Mouse (Mus musculus) intestine, postnatal 0 days (tissue): ENCODE results near the gene Ubash3b. TPM values are rescaled to one million over a fixed set of nuclear protein-coding genes. Genes with fewer than 3 reads are reported as not detected.

Source experiments
- ATAC-seq: fragments of 200-750 bp; cut with Nextera tagmentation; 2 replicates; pipeline ENCODE4 v1.8.0; 2017; ENCODE audit warnings: mild to moderate bottlenecking, moderate TSS enrichment, moderate library complexity
- H3K27ac ChIP-seq: fragments of 300-500 bp; sonication (generic); 2 replicates; pipeline ENCODE4 v1.5.1; 2014; ENCODE audit warnings: mild to moderate bottlenecking, low read depth, low read length, moderate library complexity
- H3K27me3 ChIP-seq: fragments of 300-500 bp; sonication (generic); replicated peaks from 2 replicates; pipeline ENCODE4 v1.6.1; 2014; ENCODE audit warnings: low read length, mixed read lengths; ENCODE audit not compliant: control insufficient read depth, insufficient read depth
- H3K36me3 ChIP-seq: fragments of 300-500 bp; sonication (generic); 2 replicates; pipeline ENCODE4 v1.6.1; 2014; ENCODE audit warnings: mild to moderate bottlenecking, moderate library complexity; ENCODE audit not compliant: control insufficient read depth, insufficient read depth
- H3K4me1 ChIP-seq: fragments of 300-500 bp; sonication (generic); replicated peaks from 2 replicates; pipeline ENCODE4 v1.6.1; 2014; ENCODE audit warnings: antibody characterized with exemption, low read length, mixed read lengths; ENCODE audit not compliant: control insufficient read depth, insufficient read depth
- H3K4me2 ChIP-seq: fragments of 300-500 bp; sonication (generic); replicated peaks from 2 replicates; pipeline ENCODE4 v1.6.1; 2014; ENCODE audit warnings: low read depth, mild to moderate bottlenecking, moderate library complexity
- H3K4me3 ChIP-seq: fragments of 300-500 bp; sonication (generic); 2 replicates; pipeline ENCODE4 v1.5.1; 2014; ENCODE audit warnings: low read depth, low read length
- H3K9ac ChIP-seq: fragments of 300-500 bp; sonication (generic); 2 replicates; pipeline ENCODE4 v1.6.1; 2014; ENCODE audit warnings: mild to moderate bottlenecking, low read depth, low read length
- H3K9me3 ChIP-seq: fragments of 300-500 bp; sonication (generic); 2 replicates; pipeline ENCODE4 v1.6.1; 2016; ENCODE audit warnings: mixed run types; ENCODE audit not compliant: control insufficient read depth
- CTCF ChIP-seq: sonication (generic); IDR thresholded peaks from 2 replicates; pipeline ENCODE4 v1.5.1; 2016; ENCODE audit warnings: low read depth, mild to moderate bottlenecking, control low read depth, antibody characterized with exemption, moderate library complexity
- WGBS: fragments of 180-500 bp; shearing (Covaris S2); extraction: QIAGEN DNeasy Blood & Tissue Kit; methylation state at CpG from one replicate; pipeline ENCODE4 v1.1.7; 2014; 5-methylcytosine and 5-hydroxymethylcytosine counted together
- polyA plus RNA-seq: library from polyadenylated mRNA; unstranded; fragments of >200 nt; fragmentation: Nextera tagmentation; extraction: Ambion mirVana; gene quantifications from 2 replicates; pipeline ENCODE4 v1.2.1, GENCODE M21; 2015

Ubash3b gene
- polyA plus RNA-seq, 1 experiment from 2014 or later = 6.3 TPM

DNA sequence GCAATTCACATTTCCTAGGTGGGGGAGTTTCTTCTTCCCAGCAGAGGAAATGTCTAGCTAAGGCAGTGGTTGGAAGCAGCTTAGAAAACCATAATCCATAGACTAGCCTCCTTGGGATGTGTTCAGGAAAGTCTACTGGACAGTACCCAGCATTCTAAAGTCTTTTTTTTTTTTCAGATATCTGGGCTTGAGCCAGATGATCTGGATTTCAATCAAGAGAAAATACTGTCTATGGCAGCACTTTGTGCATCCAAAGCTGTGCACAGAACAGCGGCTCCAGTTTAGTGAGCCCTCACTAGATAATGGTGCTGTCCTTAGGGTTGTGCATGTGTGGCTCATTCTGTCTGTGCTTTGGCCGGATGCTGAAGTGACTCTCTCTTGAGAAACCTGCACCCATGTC is 2.3 kb downstream of the Ubash3b start:
- no peak overlapping the region for H3K27ac ChIP-seq
- no peak for ATAC-seq
- H3K9ac ChIP-seq = no peak overlapping the region
- H3K9me3 ChIP-seq = no peaks in the 10 kb centered on the region
- H3K4me3 ChIP-seq = no peak overlapping the region
- no peaks in the 10 kb centered on the region; the same call in 1 of the 2 replicates for H3K27me3 ChIP-seq
- peaks cover 6% of the 10 kb centered on the region; the same call in 1 of the 2 replicates for H3K4me1 ChIP-seq
- WGBS = 88% methylated on average over 2 of the region's 2 CpGs
- H3K4me2 ChIP-seq = no peak overlapping the region
- no peak for TF ChIP-seq CTCF
- H3K36me3 ChIP-seq = no peaks in the 10 kb centered on the region

DNA sequence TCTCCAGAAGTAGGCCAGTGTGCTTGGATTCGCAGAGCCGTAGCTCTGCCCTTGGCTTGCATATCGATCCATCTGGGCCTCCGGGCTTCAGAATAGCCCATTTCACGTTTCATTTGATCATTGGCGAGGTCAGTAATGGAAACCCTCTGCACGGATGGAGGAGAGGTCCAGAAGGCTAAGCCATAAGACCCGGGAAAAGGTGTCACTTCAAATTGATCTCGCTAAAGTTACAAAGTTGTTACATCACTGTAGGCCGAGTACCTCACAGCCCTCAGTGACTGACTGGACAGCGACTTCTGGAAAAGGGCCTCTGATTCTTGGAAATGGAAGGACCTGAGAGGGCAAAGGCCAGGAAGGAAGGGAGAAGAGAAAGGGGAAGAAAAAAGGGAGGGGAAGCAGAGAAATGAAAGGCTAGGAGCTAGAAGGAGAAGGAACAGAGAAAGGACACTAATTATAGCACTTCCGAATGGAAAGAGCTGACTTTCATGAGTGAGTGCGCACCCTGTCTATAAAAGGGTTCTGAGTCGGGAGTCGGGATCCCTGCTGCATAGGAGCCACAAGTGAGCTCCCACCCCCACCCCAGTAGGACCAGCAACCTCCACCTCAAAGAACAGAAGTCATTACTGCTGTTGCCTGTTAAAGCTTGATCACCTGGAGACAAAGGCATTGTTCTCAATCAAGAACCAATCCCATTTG is 3.5 kb downstream of the Ubash3b start:
- H3K9ac ChIP-seq = peak overlapping the region; percentile 61; the same call in 1 of the 2 replicates

DNA sequence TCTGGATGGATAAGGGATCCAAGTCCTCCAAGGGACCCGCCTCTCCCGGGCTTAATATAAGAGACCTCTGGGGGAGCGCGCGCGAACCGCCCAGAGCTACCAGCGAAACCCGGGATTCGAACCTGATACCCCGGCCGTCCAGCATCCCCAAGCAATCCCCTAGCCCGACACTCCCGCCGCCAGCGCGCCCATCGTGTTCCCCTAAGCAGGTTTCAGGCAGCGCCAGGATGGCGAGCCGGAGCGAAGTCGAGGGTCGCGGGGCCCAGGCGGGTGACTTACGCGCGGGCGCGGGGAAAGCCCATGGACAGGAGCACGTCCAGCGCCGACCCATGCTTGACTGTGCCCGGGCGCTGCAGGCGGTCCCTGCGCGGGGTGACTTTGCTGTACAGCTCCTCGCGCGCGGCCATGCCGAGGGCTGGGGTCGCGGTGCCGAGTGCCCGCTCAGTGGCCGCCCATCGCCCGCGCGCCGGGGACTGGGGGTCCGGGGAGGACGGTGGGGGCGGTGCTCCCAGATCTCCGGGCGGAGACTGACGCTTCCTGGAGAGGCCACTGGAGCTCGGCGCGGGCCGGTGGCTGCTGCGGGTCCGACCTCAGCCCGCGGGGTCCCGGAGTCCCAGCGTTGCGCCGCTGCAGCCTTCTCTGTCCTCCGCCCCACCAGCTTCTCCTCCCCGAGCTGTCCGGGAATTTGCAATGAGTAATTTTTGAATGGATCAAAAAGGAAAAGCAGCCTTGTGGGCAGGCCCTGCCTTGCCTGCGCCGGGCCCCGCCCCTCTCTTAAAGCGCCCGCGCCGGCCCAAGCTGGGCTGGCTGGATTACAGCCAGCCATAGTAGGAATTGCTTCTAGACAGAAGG is 4.3 kb downstream of the Ubash3b start:
- ATAC-seq = peak; percentile 79

More for the DNA sequence above, 3.5 kb downstream of the Ubash3b start:
- Histone ChIP-seq H3K4me1 (peaks cover 6% of the 10 kb centered on the region; the same call in 1 of the 2 replicates), H3K4me3 (peak overlapping the region; percentile 84), H3K9me3 (no peaks in the 10 kb centered on the region), H3K36me3 (no peaks in the 10 kb centered on the region), H3K4me2 (peak overlapping the region; percentile 91), H3K27me3 (no peaks in the 10 kb centered on the region; the same call in 1 of the 2 replicates), H3K27ac (peak overlapping the region; percentile 81)
- TF ChIP-seq CTCF = no peak
- ATAC-seq = peak; percentile 73
- WGBS = 23% methylated on average over 15 of the region's 15 CpGs

DNA sequence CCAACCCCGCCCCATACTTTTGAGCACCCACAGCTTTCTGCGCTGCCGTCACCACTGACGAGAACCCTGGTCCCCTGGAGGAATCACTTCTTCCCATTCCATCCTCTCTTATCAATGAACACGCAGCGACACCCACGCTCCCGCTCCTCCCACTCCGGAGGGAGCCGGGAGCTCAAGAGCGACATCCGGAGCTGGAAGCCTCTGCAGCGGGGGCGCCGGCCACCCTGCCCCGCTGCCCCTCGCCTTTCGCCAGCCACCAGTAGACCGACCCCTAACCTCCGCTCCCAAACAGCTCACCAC is 4.8 kb downstream of the Ubash3b start:
- no peak for TF ChIP-seq CTCF
- H3K9me3 ChIP-seq = no peaks in the 10 kb centered on the region
- peak overlapping the region; percentile 61 for H3K9ac ChIP-seq
- WGBS = 2% methylated on average over 20 of the region's 20 CpGs
- no peaks in the 10 kb centered on the region; the same call in 1 of the 2 replicates for H3K27me3 ChIP-seq
- H3K4me1 ChIP-seq = peaks cover 6% of the 10 kb centered on the region; the same call in 1 of the 2 replicates
- H3K27ac ChIP-seq = no peak overlapping the region
- H3K4me3 ChIP-seq = peak overlapping the region; percentile 84
- ATAC-seq = no peak
- no peaks in the 10 kb centered on the region for H3K36me3 ChIP-seq
- peak overlapping the region; percentile 91 for H3K4me2 ChIP-seq

More for the DNA sequence above, 4.3 kb downstream of the Ubash3b start:
- Histone ChIP-seq H3K4me2 (peak overlapping the region; percentile 91), H3K36me3 (no peaks in the 10 kb centered on the region), H3K27me3 (no peaks in the 10 kb centered on the region; the same call in 1 of the 2 replicates), H3K9ac (peak overlapping the region; percentile 61), H3K9me3 (no peaks in the 10 kb centered on the region), H3K4me1 (peaks cover 6% of the 10 kb centered on the region; the same call in 1 of the 2 replicates), H3K27ac (peak overlapping the region; percentile 81), H3K4me3 (peak overlapping the region; percentile 84)
- no peak for TF ChIP-seq CTCF
- 1% methylated on average over 76 of the region's 82 CpGs for WGBS

DNA sequence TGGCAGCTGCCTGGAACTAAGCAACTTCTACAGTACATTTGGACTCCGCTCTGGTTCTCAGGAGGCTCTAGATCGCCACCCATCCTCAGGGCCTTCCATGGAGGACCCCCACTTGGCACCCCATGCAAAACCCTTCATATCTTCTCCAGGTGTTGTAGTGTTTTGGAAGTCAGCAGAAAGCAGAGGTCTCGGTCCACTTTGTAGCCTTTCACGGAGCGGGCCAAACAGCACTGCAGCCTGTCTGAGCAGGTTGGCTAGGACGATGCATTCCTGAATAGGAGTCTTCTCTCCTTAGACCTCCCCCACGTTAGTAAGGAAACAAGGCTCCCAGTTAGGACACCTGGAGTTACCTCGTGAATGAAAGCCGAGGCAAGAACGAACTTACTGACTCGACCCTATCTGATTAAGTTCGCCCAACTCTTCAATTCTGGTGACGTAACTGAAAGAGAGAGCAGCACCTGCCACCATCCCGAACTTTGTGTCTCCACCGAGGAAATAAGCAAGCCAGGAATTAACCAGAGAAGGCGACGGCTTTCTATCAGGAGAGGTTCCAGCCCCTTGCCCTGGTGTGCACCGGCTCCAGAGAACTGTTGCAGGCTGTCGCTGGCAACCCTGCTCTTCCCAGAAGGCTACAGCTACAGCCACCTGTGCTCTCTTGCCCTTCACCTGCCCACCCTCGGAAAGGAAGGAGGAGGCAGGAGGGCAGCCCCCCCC is 5.3 kb downstream of the Ubash3b start:
- Histone ChIP-seq H3K36me3 (no peaks in the 10 kb centered on the region), H3K27me3 (no peaks in the 10 kb centered on the region; the same call in 1 of the 2 replicates), H3K9me3 (no peaks in the 10 kb centered on the region), H3K9ac (peak overlapping the region; percentile 61), H3K4me2 (peak overlapping the region; percentile 91), H3K4me3 (peak overlapping the region; percentile 84), H3K27ac (no peak overlapping the region), H3K4me1 (peaks cover 6% of the 10 kb centered on the region; the same call in 1 of the 2 replicates)
- 33% methylated on average over 20 of the region's 20 CpGs for WGBS
- TF ChIP-seq CTCF = no peak
- ATAC-seq = no peak
